Mouse (Mus musculus): ENCODE results near the gene Alx3. TPM values are rescaled to one million over a fixed set of nuclear protein-coding genes. Genes with fewer than 3 reads are reported as not detected.
"Not testable (repeated sequence)": the region's sequence is repeated elsewhere in the genome, so short reads cannot be mapped to it uniquely, and the experiment has no call there.

Gene Alx3
- polyA plus RNA-seq, 1 experiment, result not detected

GRCm38 (mm10) chr3:107624424-107624823 lies 29.6 kb downstream of the Alx3 start:
- peak; percentile 13 for DNase-seq (ENCODE audit: low spot score)

GRCm38 (mm10) chr3:107625536-107625935 lies 30.7 kb downstream of the Alx3 start:
- DNase-seq (ENCODE audit: low spot score), result no peak

- peak; percentile 14 for DNase-seq (ENCODE audit: low spot score)
Measured at GRCm38 (mm10) chr3:107626751-107627150, 31.9 kb downstream of the Alx3 start.

- DNase-seq (ENCODE audit: low spot score), result no peak
Measured at GRCm38 (mm10) chr3:107627641-107628040, 32.8 kb downstream of the Alx3 start.

GRCm38 (mm10) chr3:107628551-107628950 lies 33.7 kb downstream of the Alx3 start:
- DNase-seq (ENCODE audit: low spot score), result no peak

- DNase-seq (ENCODE audit: low spot score), result no peak
Measured at GRCm38 (mm10) chr3:107629411-107629810, 34.6 kb downstream of the Alx3 start.

- no peak for DNase-seq (ENCODE audit: low spot score)
Measured at GRCm38 (mm10) chr3:107630682-107631522, 36.1 kb downstream of the Alx3 start, which contains the start of gene Gm10961. TSS of gene Gm10961 (plus strand) at chr3:107631322.

DNA sequence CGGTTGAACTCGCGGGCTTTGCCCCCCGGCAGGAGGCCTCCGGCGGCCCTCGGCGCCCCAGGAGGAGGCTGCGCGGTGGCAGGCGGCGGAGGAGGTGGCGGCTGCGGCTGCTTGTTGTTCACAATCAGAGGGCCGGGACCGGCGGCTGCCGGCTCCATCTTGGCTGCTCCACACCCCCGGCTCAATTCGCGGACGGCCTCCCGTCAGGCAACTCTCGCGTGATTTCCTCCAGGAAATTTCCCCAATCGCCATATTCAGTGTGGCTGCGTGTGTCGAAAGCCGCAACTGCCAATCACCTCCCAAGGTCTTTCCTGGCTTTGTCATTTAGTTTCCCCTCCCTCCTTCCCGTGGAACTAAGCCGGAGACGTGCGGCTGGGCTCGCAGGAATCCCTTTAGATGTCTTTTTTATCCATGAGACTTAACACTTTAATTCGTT lies 36.7 kb downstream of the Alx3 start, which contains the start of gene Strip1:
Strip1 (minus strand) TSS at position 172 of the 436 bp plus-strand sequence.
- DNase-seq (ENCODE audit: low spot score), result peak; percentile 80

GRCm38 (mm10) chr3:107632786-107633185 lies 38.0 kb downstream of the Alx3 start:
- no peak for DNase-seq (ENCODE audit: low spot score)

- no peak for DNase-seq (ENCODE audit: low spot score)
Measured at GRCm38 (mm10) chr3:107633906-107634305, 39.1 kb downstream of the Alx3 start.

DNA sequence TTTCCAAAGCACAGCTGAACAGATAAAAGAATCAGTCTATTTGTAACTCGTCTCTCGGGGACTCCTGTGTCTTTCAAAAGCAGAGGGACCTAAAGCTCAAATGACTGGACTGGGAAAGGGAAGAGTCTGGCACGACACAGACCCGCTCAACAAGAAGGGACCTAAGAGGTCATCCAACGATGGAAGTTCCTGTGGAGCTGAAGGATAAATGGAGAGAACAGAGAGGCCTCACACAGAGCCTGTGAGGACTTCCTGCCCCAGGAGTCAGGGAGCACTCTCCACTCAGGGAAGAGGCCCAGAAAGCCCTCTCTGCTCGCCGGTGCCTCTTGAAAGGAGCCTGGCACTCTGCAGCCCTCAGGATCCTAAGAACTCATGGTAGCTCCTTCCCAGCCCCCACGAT lies 41.0 kb downstream of the Alx3 start:
- DNase-seq (ENCODE audit: low spot score), result no peak

DNA sequence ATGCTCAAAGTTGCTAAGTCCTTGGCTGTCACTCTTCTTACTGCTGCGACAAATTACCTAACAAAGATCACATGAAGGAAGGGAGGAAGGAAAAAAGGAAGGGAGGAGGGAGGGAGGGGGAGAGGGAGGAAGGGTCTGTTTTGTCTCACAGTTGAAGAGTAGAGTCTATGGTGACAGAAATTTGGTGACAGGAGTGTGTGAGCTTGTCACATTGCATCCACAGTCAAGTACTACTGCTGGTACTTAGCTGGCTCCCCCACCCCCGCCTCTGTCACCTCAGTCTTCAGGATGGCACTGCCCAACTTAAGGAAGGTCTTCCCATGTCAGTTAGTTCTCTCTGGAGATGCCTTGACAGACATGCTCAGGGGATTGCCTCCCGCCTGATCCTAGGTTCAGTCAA lies 41.4 kb downstream of the Alx3 start:
- DNase-seq (ENCODE audit: low spot score), result no peak

DNA sequence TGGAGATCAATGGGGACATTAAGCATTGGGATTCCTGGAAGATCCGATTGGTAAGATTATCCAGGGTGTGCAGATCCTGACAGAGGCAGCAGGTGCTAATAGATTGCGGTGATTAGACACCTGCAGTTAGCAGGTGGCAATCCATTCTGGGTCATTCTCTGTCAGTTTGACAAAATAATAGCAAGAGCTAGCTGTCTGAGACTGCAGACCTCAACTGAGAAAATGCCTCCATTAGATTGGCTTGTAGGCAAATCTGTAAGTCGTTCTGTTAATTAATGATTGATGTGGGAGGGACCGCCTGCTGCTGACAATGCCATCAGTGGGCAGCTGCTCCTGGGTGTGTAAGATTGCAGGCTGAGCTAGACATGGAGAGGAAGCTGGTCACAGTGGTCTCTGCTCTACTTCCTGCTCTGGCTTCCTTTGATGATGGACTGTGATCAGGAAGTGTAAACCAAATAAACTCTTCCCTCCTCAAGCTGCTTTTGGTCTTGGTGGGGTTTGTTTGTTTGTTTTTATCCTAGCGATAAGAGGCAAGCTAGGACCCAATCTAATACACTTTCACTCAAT lies 42.9 kb downstream of the Alx3 start:
- DNase-seq (ENCODE audit: low spot score), result no peak

DNA sequence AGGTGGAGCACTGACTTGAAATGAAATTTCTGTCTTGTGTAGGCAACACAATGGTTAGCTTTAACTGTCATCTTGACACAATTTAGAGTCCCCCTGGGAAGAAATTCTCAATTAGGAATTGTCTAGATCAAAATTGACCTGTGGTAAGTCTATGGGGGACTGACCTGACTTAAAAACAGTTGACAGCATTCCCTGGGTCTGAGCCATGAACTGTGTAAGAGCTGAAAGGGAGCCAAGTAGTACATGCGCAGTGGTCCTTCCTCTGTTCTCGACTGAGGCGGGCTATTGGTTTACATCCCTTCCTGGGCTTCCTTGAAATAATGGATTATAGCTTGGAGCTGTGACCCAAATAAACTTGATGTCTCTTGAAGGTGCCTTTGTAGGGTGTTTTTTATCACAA lies 52.1 kb downstream of the Alx3 start:
- no peak for DNase-seq (ENCODE audit: low spot score)

DNA sequence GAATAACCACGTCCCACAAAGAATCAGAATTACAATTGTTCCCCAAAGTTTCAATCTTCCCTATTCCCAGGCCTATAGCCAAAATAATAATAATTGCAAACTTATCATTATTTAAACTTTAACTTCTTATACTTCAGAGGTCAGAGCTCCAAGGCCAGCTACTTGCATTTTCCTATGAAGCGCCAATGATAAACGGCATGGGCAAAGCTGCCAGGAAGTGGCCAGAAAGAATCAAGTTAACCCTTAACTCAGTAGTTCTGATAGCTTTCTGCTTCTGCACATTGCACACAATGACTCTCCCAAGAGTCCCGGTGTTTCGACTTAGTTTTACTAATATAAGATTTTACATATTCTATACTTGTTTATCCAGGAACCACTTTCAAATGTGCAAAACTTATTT lies 55.4 kb downstream of the Alx3 start:
- DNase-seq (ENCODE audit: low spot score), result not testable (repeated sequence)

- DNase-seq (ENCODE audit: low spot score), result no peak
Measured at GRCm38 (mm10) chr3:107652968-107653367, 58.1 kb downstream of the Alx3 start.

- DNase-seq (ENCODE audit: low spot score), result no peak
Measured at GRCm38 (mm10) chr3:107654861-107655260, 60.0 kb downstream of the Alx3 start.

Other genes with a start within 250 kb of the Alx3 start
- gene Kcnc4, start 135.5 kb upstream of the Alx3 start, polyA plus RNA-seq (2012; rRNA removed), result 9.1 and 10.5 TPM in 2 replicates
- gene Slc6a17, start 77.0 kb upstream of the Alx3 start, polyA plus RNA-seq (2012; rRNA removed), result 15.9 and 21.1 TPM in 2 replicates
- gene Ubl4b, start 40.0 kb upstream of the Alx3 start, polyA plus RNA-seq (2012; rRNA removed), result not detected in 2 replicates
- gene Gm10961, start 36.3 kb downstream of the Alx3 start, polyA plus RNA-seq (2012; rRNA removed), result not detected in 2 replicates
- gene Strip1, start 36.7 kb downstream of the Alx3 start, polyA plus RNA-seq (2012; rRNA removed), result 33.4 and 37.7 TPM in 2 replicates
- 101 and 110 TPM in 2 replicates for gene Ahcyl1, start 101.5 kb downstream of the Alx3 start, polyA plus RNA-seq (2012; rRNA removed)
- 33.2 and 34.9 TPM in 2 replicates for gene Csf1, start 165.4 kb downstream of the Alx3 start, polyA plus RNA-seq (2012; rRNA removed)